Mouse (Mus musculus) granulocyte monocyte progenitor cell, adult 5-6 weeks (primary cell): ENCODE measurements around the gene Anpep. TPM values are rescaled to one million over a fixed set of nuclear protein-coding genes. Genes with fewer than 3 reads are reported as not detected.

ENCODE experiments used
- total RNA-seq, 2 experiments: library from RNA; stranded (forward) in 1 of 2; stranded (reverse) in 1 of 2; fragments of 200-712, 200-1000 nt in 1 of 2; fragments of >200 nt in 1 of 2; fragmentation: Nextera tagmentation in 1 of 2; gene quantifications; 2 replicates each; pipeline ENCODE4 v1.2.3; 2014 to 2017

The Anpep gene
- total RNA-seq, 2 experiments from 2014 or later = not detected

Other genes with a start within 250 kb of the Anpep start
- 1.2 TPM in 1 of 2 replicates, not detected in the other for gene Rhcg, start 243.4 kb downstream of the Anpep start, total RNA-seq (2014; fragmentation: Nextera tagmentation)
- gene Rhcg, start 243.4 kb downstream of the Anpep start, total RNA-seq (2017) = 0.13 and 0.21 TPM in 2 replicates
- 26.5 and 36.5 TPM in 2 replicates for gene Ticrr, start 200.9 kb downstream of the Anpep start, total RNA-seq (2014; fragmentation: Nextera tagmentation)
- 14.0 and 14.3 TPM in 2 replicates for gene Ticrr, start 200.9 kb downstream of the Anpep start, total RNA-seq (2017)
- gene Kif7, start 145.3 kb downstream of the Anpep start, total RNA-seq (2014; fragmentation: Nextera tagmentation) = 0.64 TPM in 1 of 2 replicates, not detected in the other
- 1.3 and 3.6 TPM in 2 replicates for gene Kif7, start 145.3 kb downstream of the Anpep start, total RNA-seq (2017)
- gene Plin1, start 128.2 kb downstream of the Anpep start, total RNA-seq (2014; fragmentation: Nextera tagmentation) = not detected in 2 replicates
- gene Plin1, start 128.2 kb downstream of the Anpep start, total RNA-seq (2017) = not detected in 2 replicates
- gene Pex11a, start 117.9 kb downstream of the Anpep start, total RNA-seq (2014; fragmentation: Nextera tagmentation) = 0.41 and 4.4 TPM in 2 replicates
- gene Pex11a, start 117.9 kb downstream of the Anpep start, total RNA-seq (2017) = 1.4 TPM in 2 replicates
- gene Wdr93, start 117.9 kb downstream of the Anpep start, total RNA-seq (2014; fragmentation: Nextera tagmentation) = not detected in 2 replicates
- gene Wdr93, start 117.9 kb downstream of the Anpep start, total RNA-seq (2017) = not detected in 2 replicates
- not detected in 2 replicates for gene Mesp1, start 67.3 kb downstream of the Anpep start, total RNA-seq (2014; fragmentation: Nextera tagmentation)
- gene Mesp1, start 67.3 kb downstream of the Anpep start, total RNA-seq (2017) = not detected in 2 replicates
- not detected in 2 replicates for gene Mesp2, start 50.3 kb downstream of the Anpep start, total RNA-seq (2014; fragmentation: Nextera tagmentation)
- gene Mesp2, start 50.3 kb downstream of the Anpep start, total RNA-seq (2017) = not detected in 2 replicates
- gene Ap3s2, start 59.6 kb upstream of the Anpep start, total RNA-seq (2014; fragmentation: Nextera tagmentation) = 29.6 and 38.1 TPM in 2 replicates
- 8.3 and 9.3 TPM in 2 replicates for gene Ap3s2, start 59.6 kb upstream of the Anpep start, total RNA-seq (2017)
- gene Arpin, start 74.3 kb upstream of the Anpep start, total RNA-seq (2014; fragmentation: Nextera tagmentation) = 1.8 TPM in 1 of 2 replicates, not detected in the other
- gene Arpin, start 74.3 kb upstream of the Anpep start, total RNA-seq (2017) = not detected in 2 replicates
- gene Zfp710, start 163.8 kb upstream of the Anpep start, total RNA-seq (2014; fragmentation: Nextera tagmentation) = 26.7 and 27.6 TPM in 2 replicates
- gene Zfp710, start 163.8 kb upstream of the Anpep start, total RNA-seq (2017) = 13.7 and 24.3 TPM in 2 replicates